Mouse (Mus musculus) bone marrow, adult 2 months (tissue): Measurements from ENCODE around the gene Pald1.

Experiments used
- CTCF ChIP-seq: fragments of 200-500 bp; IDR thresholded peaks from 2 replicates; pipeline ENCODE4 v1.5.1; 2011; ENCODE audit warnings: low read length, control low read depth; ENCODE audit not compliant: control insufficient read depth, insufficient read depth
- POLR2A ChIP-seq: fragments of 200-500 bp; IDR thresholded peaks from 2 replicates; pipeline ENCODE4 v1.6.1; 2011; ENCODE audit warnings: low read depth, mild to moderate bottlenecking, control low read depth, low read length, borderline replicate concordance; ENCODE audit not compliant: control insufficient read depth

DNA sequence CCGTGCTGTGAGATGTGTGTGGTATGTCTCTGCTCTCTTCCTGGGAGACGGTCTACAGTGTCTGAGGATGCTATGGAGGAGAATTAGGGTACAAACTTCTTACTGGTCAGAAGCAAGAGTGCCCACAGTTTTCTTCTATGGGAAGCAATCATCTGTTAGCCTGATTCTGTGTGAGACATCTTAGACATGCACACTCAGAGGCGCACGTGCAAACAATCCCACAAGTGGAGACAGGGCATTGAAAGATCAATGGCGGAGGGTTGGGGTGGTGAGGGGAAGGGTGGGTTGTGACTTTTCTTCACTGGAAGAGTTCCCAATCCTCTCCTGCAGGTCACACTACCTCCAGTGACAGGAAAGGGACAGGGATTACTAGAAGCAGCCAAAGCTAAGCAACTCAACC, 110.7 kb downstream of the Pald1 start:
- TF ChIP-seq POLR2A (no peak), CTCF (no peak)
